Mouse (Mus musculus) thymus, adult 2 months (tissue): ENCODE measurements around the gene Sez6l. TPM values are rescaled to one million over a fixed set of nuclear protein-coding genes. Genes with fewer than 3 reads are reported as not detected.
A peak's percentile ranks its signal among the peaks of the same experiment; 100 is the strongest.

Source experiments
- DNase-seq: peaks from one replicate; pipeline ENCODE4 v3.0.0; 2021
- H3K27ac ChIP-seq: fragments of 200-500 bp; 2 replicates; pipeline ENCODE4 v1.5.1; 2012; ENCODE audit warnings: low read length, control low read depth; ENCODE audit not compliant: control insufficient read depth, insufficient read depth
- H3K27me3 ChIP-seq: fragments of 200-500 bp; 2 replicates; pipeline ENCODE4 v1.6.1; 2012; ENCODE audit warnings: mild to moderate bottlenecking, low read length, moderate library complexity, mixed read lengths; ENCODE audit not compliant: control insufficient read depth, insufficient read depth
- H3K36me3 ChIP-seq: fragments of 200-500 bp; 2 replicates; pipeline ENCODE4 v1.6.1; 2012; ENCODE audit warnings: mild to moderate bottlenecking, low read length, moderate library complexity; ENCODE audit not compliant: control insufficient read depth, insufficient read depth
- H3K4me1 ChIP-seq: fragments of 200-500 bp; replicated peaks from 2 replicates; pipeline ENCODE4 v1.6.1; 2012; ENCODE audit warnings: low read length; ENCODE audit not compliant: control insufficient read depth, insufficient read depth
- H3K4me3 ChIP-seq: fragments of 200-500 bp; 2 replicates; pipeline ENCODE4 v1.5.1; 2012; ENCODE audit warnings: mild to moderate bottlenecking, low read length, control low read depth, moderate library complexity; ENCODE audit not compliant: control insufficient read depth, insufficient read depth
- CTCF ChIP-seq: fragments of 200-500 bp; IDR thresholded peaks from 2 replicates; pipeline ENCODE4 v1.5.1; 2012; ENCODE audit warnings: mild to moderate bottlenecking, control low read depth, low read length, moderate library complexity, borderline replicate concordance; ENCODE audit not compliant: control insufficient read depth, poor library complexity, insufficient read depth; ENCODE audit errors: extremely low read depth
- POLR2A ChIP-seq: fragments of 200-500 bp; IDR thresholded peaks from 2 replicates; pipeline ENCODE4 v1.6.1; 2012; ENCODE audit warnings: mild to moderate bottlenecking, low read length, control low read depth, moderate library complexity; ENCODE audit not compliant: control insufficient read depth, poor library complexity, insufficient read depth; ENCODE audit errors: extremely low read depth
- WGBS: fragments of 180-500 bp; shearing (Covaris S2); methylation state at CpG from one replicate; pipeline ENCODE4 v1.1.7; 2018; 5-methylcytosine and 5-hydroxymethylcytosine counted together
- polyA plus RNA-seq: library from polyadenylated mRNA; depleted of rRNA; stranded (reverse); fragments of >200 nt; gene quantifications from 2 replicates; pipeline ENCODE4 v1.2.3, GENCODE M21; 2012

Gene Sez6l
- polyA plus RNA-seq, 1 experiment, result 1.8 TPM

GRCm38 (mm10) chr5:112575151-112575915 is 1.7 kb downstream of the Sez6l start:
- Histone ChIP-seq H3K36me3 (no peaks in the 10 kb centered on the region), H3K4me3 (no peak overlapping the region), H3K27ac (no peak overlapping the region), H3K4me1 (no peaks in the 10 kb centered on the region), H3K27me3 (peaks cover 2% of the 10 kb centered on the region; the same call in 1 of the 2 replicates)
- no peak for DNase-seq
- 16% methylated on average over 12 of the region's 12 CpGs for WGBS
- TF ChIP-seq CTCF, result no peak
- TF ChIP-seq POLR2A, result no peak

DNA sequence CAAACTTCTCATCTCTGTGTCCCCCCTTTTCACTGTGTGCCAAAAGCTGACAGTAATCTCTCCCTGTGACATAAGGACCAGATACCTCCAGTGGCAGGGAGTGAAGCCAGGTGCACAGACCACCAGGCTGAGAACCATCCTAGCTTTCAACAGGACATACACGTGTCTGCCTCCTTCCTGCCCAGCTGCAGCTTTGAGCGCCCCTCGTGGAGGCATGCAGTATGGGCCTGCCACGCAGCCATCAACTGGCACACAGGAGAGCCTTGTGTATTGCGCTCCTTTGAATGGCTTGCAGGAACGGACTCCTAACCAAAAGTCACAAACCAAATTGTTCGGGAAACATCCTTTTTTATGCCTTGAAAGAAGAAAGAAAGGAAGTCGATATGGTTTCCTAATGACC is 3.1 kb downstream of the Sez6l start:
- DNase-seq, result peak; percentile 8
- H3K4me3 ChIP-seq, result no peak overlapping the region
- no peak overlapping the region for H3K27ac ChIP-seq
- peaks cover 2% of the 10 kb centered on the region; the same call in 1 of the 2 replicates for H3K27me3 ChIP-seq
- TF ChIP-seq POLR2A (no peak), CTCF (0 out of 2 replicates have a peak, but pooled peaks have one; percentile 26)
- H3K4me1 ChIP-seq, result no peaks in the 10 kb centered on the region
- 17% methylated on average over 8 of the region's 8 CpGs for WGBS
- no peaks in the 10 kb centered on the region for H3K36me3 ChIP-seq

GRCm38 (mm10) chr5:112572217-112572616 is 4.8 kb downstream of the Sez6l start:
- H3K27ac ChIP-seq, result no peak overlapping the region
- TF ChIP-seq POLR2A (no peak), CTCF (no peak)
- H3K27me3 ChIP-seq, result peaks cover 2% of the 10 kb centered on the region; the same call in 1 of the 2 replicates
- H3K36me3 ChIP-seq, result no peaks in the 10 kb centered on the region
- 66% methylated on average over 2 of the region's 2 CpGs for WGBS
- no peak overlapping the region for H3K4me3 ChIP-seq
- DNase-seq, result no peak
- no peaks in the 10 kb centered on the region for H3K4me1 ChIP-seq

GRCm38 (mm10) chr5:112565489-112565888 is 11.5 kb downstream of the Sez6l start:
- DNase-seq, result no peak
- no peaks in the 10 kb centered on the region for H3K4me1 ChIP-seq
- WGBS, result 73% methylated on average over 8 of the region's 8 CpGs
- H3K4me3 ChIP-seq, result no peak overlapping the region
- no peaks in the 10 kb centered on the region for H3K27me3 ChIP-seq
- no peak overlapping the region for H3K27ac ChIP-seq
- TF ChIP-seq CTCF, result no peak
- no peak for TF ChIP-seq POLR2A
- no peaks in the 10 kb centered on the region for H3K36me3 ChIP-seq

DNA sequence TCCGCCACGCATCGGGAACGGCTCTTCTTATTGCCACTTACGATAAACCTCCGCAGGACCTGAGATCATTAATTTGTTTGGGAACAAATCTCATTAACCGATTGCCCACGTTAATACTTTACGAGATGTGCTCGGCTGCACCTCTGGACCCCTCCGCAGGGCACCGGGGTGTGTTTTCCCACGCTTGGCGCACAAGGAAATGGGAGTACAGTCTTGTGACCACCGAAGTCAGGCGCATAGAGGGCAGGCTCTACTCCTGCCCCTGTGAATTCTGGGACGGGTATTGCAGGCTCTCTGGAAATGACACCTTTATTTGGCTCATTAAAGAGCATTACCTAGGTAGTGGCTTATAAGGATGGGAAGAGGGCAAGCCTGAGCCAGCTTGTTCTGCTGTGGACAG is 11.9 kb downstream of the Sez6l start:
- H3K36me3 ChIP-seq, result no peaks in the 10 kb centered on the region
- no peak overlapping the region for H3K27ac ChIP-seq
- WGBS, result 93% methylated on average over 17 of the region's 17 CpGs
- H3K4me1 ChIP-seq, result no peaks in the 10 kb centered on the region
- no peak overlapping the region for H3K4me3 ChIP-seq
- TF ChIP-seq POLR2A (no peak), CTCF (no peak)
- no peak for DNase-seq
- H3K27me3 ChIP-seq, result no peaks in the 10 kb centered on the region

DNA sequence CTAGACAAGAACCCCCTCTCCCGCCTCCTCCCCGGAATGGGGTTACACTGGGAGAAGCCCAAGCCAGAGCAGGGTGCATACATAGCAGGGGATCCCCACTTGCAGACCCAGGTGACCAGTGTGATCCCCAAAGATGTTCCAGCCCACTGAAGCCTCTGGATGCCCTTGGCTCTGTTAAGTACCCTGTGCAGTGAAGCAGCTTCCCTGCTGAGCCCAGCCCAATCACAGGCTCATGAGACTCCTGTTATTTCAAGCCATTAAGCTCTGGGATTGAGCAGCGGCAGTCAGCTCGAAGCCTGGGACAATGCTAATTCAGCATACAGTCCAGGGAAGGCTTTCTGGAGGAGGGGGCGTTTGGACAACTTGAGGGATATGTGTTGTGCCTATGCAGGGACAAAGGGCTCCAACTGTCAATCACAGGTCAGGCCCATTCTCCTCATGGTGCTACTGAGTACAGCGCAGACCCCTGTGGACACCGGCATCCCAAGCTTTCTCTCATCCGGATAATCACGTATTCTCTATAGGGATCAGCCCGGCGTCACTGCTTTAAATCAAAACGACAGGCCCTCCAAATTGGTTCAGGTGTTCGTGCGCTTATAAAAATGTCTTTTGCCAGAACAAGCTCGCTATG is 16.0 kb downstream of the Sez6l start:
- Histone ChIP-seq H3K4me1 (no peaks in the 10 kb centered on the region), H3K36me3 (no peaks in the 10 kb centered on the region), H3K27ac (no peak overlapping the region), H3K4me3 (no peak overlapping the region), H3K27me3 (no peaks in the 10 kb centered on the region)
- DNase-seq, result no peak
- no peak for TF ChIP-seq POLR2A
- TF ChIP-seq CTCF, result no peak
- 78% methylated on average over 15 of the region's 15 CpGs for WGBS
